Mouse (Mus musculus): ENCODE data around the gene St7.

St7 gene

GRCm38 (mm10) chr6:17949103-17949502, 256.4 kb downstream of the St7 start:
- DNase-seq (ENCODE audit: low spot score): no peak

- DNase-seq (ENCODE audit: low spot score): no peak
Observed at GRCm38 (mm10) chr6:17951779-17952178, 259.0 kb downstream of the St7 start.

- DNase-seq (ENCODE audit: low spot score): no peak
Observed at GRCm38 (mm10) chr6:17963455-17963854, 270.7 kb downstream of the St7 start.

- no peak for DNase-seq (ENCODE audit: low spot score)
Observed at GRCm38 (mm10) chr6:17968467-17969144, 275.9 kb downstream of the St7 start.

GRCm38 (mm10) chr6:17969815-17970214, 277.1 kb downstream of the St7 start:
- DNase-seq (ENCODE audit: low spot score): no peak

GRCm38 (mm10) chr6:17971393-17971792, 278.7 kb downstream of the St7 start:
- no peak for DNase-seq (ENCODE audit: low spot score)

GRCm38 (mm10) chr6:17974416-17974815, 281.7 kb downstream of the St7 start:
- DNase-seq (ENCODE audit: low spot score): no peak

- DNase-seq (ENCODE audit: low spot score): no peak
Observed at GRCm38 (mm10) chr6:17977165-17977564, 284.4 kb downstream of the St7 start.

GRCm38 (mm10) chr6:17978324-17978723, 285.6 kb downstream of the St7 start:
- no peak for DNase-seq (ENCODE audit: low spot score)

- no peak for DNase-seq (ENCODE audit: low spot score)
Observed at GRCm38 (mm10) chr6:17978881-17979280, 286.1 kb downstream of the St7 start.

- DNase-seq (ENCODE audit: low spot score): no peak
Observed at GRCm38 (mm10) chr6:17979361-17979760, 286.6 kb downstream of the St7 start.

GRCm38 (mm10) chr6:17990173-17991028, 297.7 kb downstream of the St7 start:
- no peak for DNase-seq (ENCODE audit: low spot score)

- no peak for DNase-seq (ENCODE audit: low spot score)
Observed at GRCm38 (mm10) chr6:17991625-17992024, 298.9 kb downstream of the St7 start.
